Comparison of ENCODE assay signal across 12 mouse cellular contexts in the genomic region with DNA sequence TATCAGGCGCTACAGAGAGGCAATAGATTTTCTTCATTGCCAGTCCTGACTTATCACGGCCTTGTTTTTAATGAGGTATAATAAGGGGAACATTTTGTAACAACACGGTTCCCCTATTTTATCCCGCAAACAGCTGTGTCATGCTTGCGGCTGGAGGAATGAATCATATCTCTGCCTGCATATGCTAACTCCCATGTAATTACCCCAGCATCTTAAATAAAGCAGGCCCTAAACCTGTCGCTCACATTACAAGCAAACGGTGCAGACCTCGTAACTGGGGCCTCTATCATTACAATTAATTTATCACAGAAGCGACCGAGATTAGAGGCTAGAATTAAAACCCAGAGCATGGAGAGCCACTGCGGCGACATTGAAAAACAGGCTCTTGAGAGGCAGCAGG.
A peak's percentile ranks its signal among the peaks of the same experiment; 100 is the strongest.
DNase-seq lines count a peak whose midpoint lies in the region; ATAC-seq and TF ChIP-seq lines count a peak whose summit lies in the region.
"Had no signal": no experiment of that assay in that cellular context is flagged by ENCODE, and none has a peak within 500 bp of the region (broad histone marks: within the 10 kb centered on the region; RNA-seq: fewer than 3 reads in every experiment).

No protein-coding gene starts in this region.

- ATAC-seq in forebrain, postnatal 0 days, result peak; percentile 20; the same call in 1 of the 2 replicates
- ATAC-seq in forebrain, embryonic 12.5 days (ENCODE audit: low FRiP score), result no peak
- peak; percentile 92 to 94 for ATAC-seq in hematopoietic stem cell, adult 5-6 weeks (replicated peaks in 1 of 2; ENCODE audit: insufficient read depth in 1 of 2, low FRiP score in 2 of 2, low TSS enrichment in 1 of 2, low read depth in 1 of 2, poor library complexity in 2 of 2, severe bottlenecking in 2 of 2)
- ATAC-seq in megakaryocyte progenitor cell, adult 5-6 weeks (replicated peaks; ENCODE audit: poor library complexity), result peak; percentile 95
- no peak for ATAC-seq in forebrain, embryonic 11.5 days (replicated peaks; ENCODE audit: low FRiP score)
- ATAC-seq: forebrain, embryonic 13.5 days had no signal

- no peaks in the 10 kb centered on the region for H3K36me3 ChIP-seq in forebrain, postnatal 0 days (ENCODE audit: insufficient read depth)
- no peaks in the 10 kb centered on the region for H3K36me3 ChIP-seq in forebrain, embryonic 12.5 days (replicated peaks)
- no peaks in the 10 kb centered on the region for H3K36me3 ChIP-seq in forebrain, embryonic 11.5 days (ENCODE audit: control insufficient read depth, insufficient read depth, low read length)

- 41% methylated on average over 12 of the region's 12 CpGs for WGBS in forebrain, postnatal 0 days
- 54% methylated on average over 12 of the region's 12 CpGs for WGBS in forebrain, embryonic 12.5 days
- WGBS in forebrain, embryonic 11.5 days, result 70% methylated on average over 12 of the region's 12 CpGs

- no peak overlapping the region for H3K9ac ChIP-seq in forebrain, postnatal 0 days
- H3K9ac ChIP-seq in forebrain, embryonic 12.5 days, result no peak overlapping the region
- no peak overlapping the region for H3K9ac ChIP-seq in forebrain, embryonic 11.5 days (ENCODE audit: low read length)
- H3K9ac ChIP-seq: forebrain, embryonic 13.5 days had no signal

- no peaks in the 10 kb centered on the region for H3K27me3 ChIP-seq in forebrain, postnatal 0 days (ENCODE audit: insufficient read depth, low read length)
- peaks cover 10% of the 10 kb centered on the region; the same call in 1 of the 2 replicates for H3K27me3 ChIP-seq in forebrain, embryonic 12.5 days
- H3K27me3 ChIP-seq in forebrain, embryonic 11.5 days (ENCODE audit: control insufficient read depth, insufficient read depth, low read length), result no peaks in the 10 kb centered on the region

- no peaks in the 10 kb centered on the region for H3K9me3 ChIP-seq in forebrain, postnatal 0 days (ENCODE audit: low read length)
- no peaks in the 10 kb centered on the region for H3K9me3 ChIP-seq in forebrain, embryonic 12.5 days
- no peaks in the 10 kb centered on the region for H3K9me3 ChIP-seq in forebrain, embryonic 11.5 days (ENCODE audit: control insufficient read depth, low read length)
- H3K9me3 ChIP-seq: forebrain, embryonic 13.5 days had no signal

- H3K4me1 ChIP-seq in forebrain, postnatal 0 days (ENCODE audit: insufficient read depth), result no peaks in the 10 kb centered on the region
- no peaks in the 10 kb centered on the region for H3K4me1 ChIP-seq in forebrain, embryonic 12.5 days
- H3K4me1 ChIP-seq in forebrain, embryonic 11.5 days (replicated peaks; ENCODE audit: control insufficient read depth, insufficient read depth, low read length), result no peaks in the 10 kb centered on the region

- no peak for TF ChIP-seq CTCF in forebrain, postnatal 0 days (IDR thresholded peaks at IDR 0.05; ENCODE audit: low read depth)

- H3K4me3 ChIP-seq in forebrain, postnatal 0 days (ENCODE audit: low read depth, low read length), result no peak overlapping the region
- H3K4me3 ChIP-seq in forebrain, embryonic 12.5 days (replicated peaks), result no peak overlapping the region
- no peak overlapping the region for H3K4me3 ChIP-seq in forebrain, embryonic 11.5 days (ENCODE audit: low read depth, low read length)
- H3K4me3 ChIP-seq: forebrain, embryonic 13.5 days had no signal

- no peak for DNase-seq in forebrain, postnatal 0 days
- DNase-seq in 416B (ENCODE audit: low read depth), result peak; percentile 95
- DNase-seq in spleen, adult 12 weeks (ENCODE audit: low spot score), result no peak
- no peak for DNase-seq in spleen, postnatal 10 days (ENCODE audit: low spot score in 2 of 2)
- no peak for DNase-seq in forebrain, embryonic 11.5 days (ENCODE audit: low spot score)
- DNase-seq: heart, postnatal 36 days; kidney, postnatal 10 days; lung, postnatal 10 days had no signal

- H3K27ac ChIP-seq in forebrain, postnatal 0 days (ENCODE audit: low read depth, low read length), result no peak overlapping the region
- H3K27ac ChIP-seq in forebrain, embryonic 12.5 days, result no peak overlapping the region
- no peak overlapping the region for H3K27ac ChIP-seq in forebrain, embryonic 11.5 days (ENCODE audit: low read depth, low read length)
- H3K27ac ChIP-seq: forebrain, embryonic 13.5 days had no signal

- no peak overlapping the region for H3K4me2 ChIP-seq in forebrain, postnatal 0 days (ENCODE audit: low read depth)
- H3K4me2 ChIP-seq in forebrain, embryonic 12.5 days, result no peak overlapping the region
- no peak overlapping the region for H3K4me2 ChIP-seq in forebrain, embryonic 11.5 days (ENCODE audit: low read depth, low read length, severe bottlenecking)
- H3K4me2 ChIP-seq: forebrain, embryonic 13.5 days had no signal

Comparison
In these comparisons a context has a peak if more than half of its experiments do, and no peak if none do; other contexts are left out.
1. ATAC-seq: peak in forebrain, postnatal 0 days (single experiment), hematopoietic stem cell, adult 5-6 weeks (2 of 2) and megakaryocyte progenitor cell, adult 5-6 weeks (single experiment); none in forebrain, embryonic 12.5 days (single experiment) and forebrain, embryonic 11.5 days (single experiment).